Mouse (Mus musculus) CD4-positive, CD25-positive, alpha-beta regulatory T cell, adult 4 months (primary cell): ENCODE data around the gene Cfb. TPM values are rescaled to one million over a fixed set of nuclear protein-coding genes. Genes with fewer than 3 reads are reported as not detected.

ENCODE experiments used
- ATAC-seq: one replicate; pipeline ENCODE4 v1.8.0; 2017
- polyA plus RNA-seq, 2 experiments: library from polyadenylated mRNA; unstranded; fragments of 100-300 nt; shearing (Covaris generic); gene quantifications; one replicate each; pipeline ENCODE4 v1.2.1; 2017

The Cfb gene
- polyA plus RNA-seq, 2 experiments from 2014 or later, result 0.27 to 0.61 TPM

- no peak for ATAC-seq
Measured at GRCm38 (mm10) chr17:34883332-34883731, 21.0 kb upstream of the Cfb start.

GRCm38 (mm10) chr17:34881683-34882310 is 19.5 kb upstream of the Cfb start, which contains the start of gene Gm20547:
Gene Gm20547, minus strand, starts transcription at chr17:34882042.
- no peak for ATAC-seq

GRCm38 (mm10) chr17:34881166-34881565 is 18.8 kb upstream of the Cfb start:
- ATAC-seq, result no peak

GRCm38 (mm10) chr17:34879336-34879879 is 17.1 kb upstream of the Cfb start, which contains the start of gene Zbtb12:
Gene Zbtb12, plus strand, starts transcription at chr17:34879483.
- ATAC-seq, result peak; percentile 89

- no peak for ATAC-seq
Measured at GRCm38 (mm10) chr17:34874321-34874720, 12.0 kb upstream of the Cfb start.

GRCm38 (mm10) chr17:34865981-34866380 is 3.7 kb upstream of the Cfb start:
- no peak for ATAC-seq

DNA sequence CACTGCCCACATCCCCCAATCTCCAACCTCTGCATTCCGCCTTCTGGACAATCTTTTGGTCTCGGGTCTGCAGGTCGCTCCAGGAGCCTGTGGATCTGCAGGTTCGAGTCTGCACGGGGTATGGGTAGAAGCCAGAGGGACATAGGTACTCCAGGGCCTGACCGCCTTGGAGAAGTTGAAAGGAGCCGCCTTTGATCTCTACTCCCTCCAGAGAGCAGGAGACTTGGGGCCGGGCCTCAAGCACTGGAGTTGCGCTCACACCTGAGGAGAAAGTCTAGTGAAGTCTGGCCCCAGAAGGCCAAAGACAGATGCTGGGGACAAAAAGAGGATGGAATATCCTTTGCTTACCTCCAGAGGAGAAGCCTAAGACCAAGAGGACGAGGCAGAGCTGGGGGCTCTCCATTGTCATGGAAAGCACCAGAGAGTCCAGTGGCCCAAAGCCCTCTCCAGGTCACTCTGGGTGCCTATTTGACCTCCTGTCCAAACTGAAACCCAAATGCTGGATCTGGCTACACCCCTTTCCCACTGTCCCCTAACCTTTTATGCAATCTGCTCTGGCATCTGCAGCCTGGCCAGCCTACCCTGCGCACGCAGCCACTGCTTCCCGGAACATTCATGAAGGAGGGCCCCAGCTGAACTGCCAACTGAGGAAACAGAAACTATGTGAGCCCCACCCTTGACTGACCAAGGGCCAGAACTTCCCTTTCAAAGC is 458 bp downstream of the Cfb start:
- ATAC-seq, result no peak

- ATAC-seq, result no peak
Measured at GRCm38 (mm10) chr17:34860514-34860913, 1.8 kb downstream of the Cfb start.

GRCm38 (mm10) chr17:34858670-34859069 is 3.6 kb downstream of the Cfb start:
- no peak for ATAC-seq

DNA sequence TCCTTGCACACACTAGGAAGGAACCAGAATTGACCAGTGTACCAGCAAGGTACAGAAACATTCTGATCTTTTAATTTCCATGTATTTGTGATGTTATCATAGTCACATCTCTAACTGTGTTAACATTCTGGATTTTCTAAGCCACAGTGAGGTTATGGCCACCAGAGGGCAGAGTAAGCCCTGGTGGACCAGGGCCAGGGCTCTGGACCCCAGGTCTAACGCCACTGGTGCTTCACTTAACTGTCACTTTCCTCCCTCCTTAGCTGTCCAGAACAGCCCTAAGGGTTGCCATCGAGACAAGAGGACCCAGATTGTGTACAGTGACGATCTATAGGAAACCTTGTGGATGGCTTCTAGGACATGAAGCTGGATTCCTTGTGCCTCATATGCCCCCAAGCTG is 6.5 kb downstream of the Cfb start:
- ATAC-seq, result no peak

DNA sequence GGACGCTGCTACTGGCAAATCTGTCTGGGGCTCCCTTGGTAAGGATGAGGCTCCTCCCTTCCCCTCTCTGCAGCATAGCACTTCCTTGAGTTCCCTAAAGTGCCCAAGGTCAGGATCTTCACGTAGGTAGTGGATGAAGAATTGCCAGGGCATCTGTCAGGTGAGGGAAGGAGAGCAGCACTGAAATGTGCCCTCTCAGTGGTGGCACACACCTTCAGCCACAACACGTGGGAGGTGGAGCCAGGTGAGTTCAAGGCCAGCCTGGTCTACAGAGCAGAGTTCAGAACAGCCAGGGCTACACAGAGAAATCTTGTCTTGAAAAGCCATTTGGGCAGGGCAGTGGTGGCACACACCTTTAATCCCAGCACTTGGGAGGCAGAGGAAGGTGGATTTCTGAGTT is 7.6 kb downstream of the Cfb start:
- ATAC-seq, result no peak

DNA sequence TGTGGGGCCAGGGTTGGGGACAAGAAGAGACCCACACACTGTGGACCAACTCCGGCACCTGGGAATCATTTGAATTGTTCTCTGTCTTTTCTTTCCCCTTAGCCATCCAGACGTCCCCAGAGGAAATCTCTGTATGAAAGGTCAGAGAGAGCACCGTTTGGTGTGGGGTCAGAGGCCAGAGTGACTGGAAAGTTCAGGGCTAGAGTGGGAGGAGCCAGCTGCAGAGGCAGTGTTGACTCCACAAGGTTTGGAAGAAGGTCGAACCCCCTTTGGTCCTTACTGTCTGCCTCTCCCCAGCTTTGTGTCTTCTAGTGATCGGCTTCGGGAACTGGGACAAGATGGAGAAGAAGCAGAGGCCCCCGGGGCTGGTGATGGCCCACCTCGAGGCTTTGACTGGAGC is 8.8 kb downstream of the Cfb start:
- no peak for ATAC-seq

- ATAC-seq, result no peak
Measured at GRCm38 (mm10) chr17:34850517-34851125, 11.7 kb downstream of the Cfb start.

- peak; percentile 98 for ATAC-seq
Measured at GRCm38 (mm10) chr17:34849722-34850516, 12.4 kb downstream of the Cfb start, which contains the start of the genes Skiv2l and Nelfe. Gene Skiv2l, minus strand, starts transcription at chr17:34850210. Gene Nelfe, plus strand, starts transcription at chr17:34850391.

DNA sequence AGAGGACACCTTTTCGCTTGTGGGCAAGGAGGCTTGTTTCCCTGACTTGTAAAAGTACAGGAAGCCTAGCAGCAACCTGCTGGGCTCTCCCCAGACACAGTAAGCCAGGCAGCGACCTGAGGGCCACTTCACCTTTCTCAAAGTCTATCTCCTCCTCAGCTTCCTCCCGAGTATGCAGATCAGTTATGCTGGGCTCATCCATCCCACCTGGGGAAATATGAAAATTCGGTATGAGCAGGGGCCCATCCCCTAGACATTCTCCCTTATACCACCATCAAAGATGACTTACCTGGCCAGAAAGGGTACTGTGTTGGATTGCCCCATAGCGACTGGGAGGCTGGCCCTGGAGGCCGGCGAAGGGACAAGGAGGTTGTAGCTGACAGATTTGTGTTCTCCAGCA is 14.7 kb downstream of the Cfb start:
- ATAC-seq, result no peak

GRCm38 (mm10) chr17:34847192-34847591 is 15.1 kb downstream of the Cfb start:
- ATAC-seq, result no peak

DNA sequence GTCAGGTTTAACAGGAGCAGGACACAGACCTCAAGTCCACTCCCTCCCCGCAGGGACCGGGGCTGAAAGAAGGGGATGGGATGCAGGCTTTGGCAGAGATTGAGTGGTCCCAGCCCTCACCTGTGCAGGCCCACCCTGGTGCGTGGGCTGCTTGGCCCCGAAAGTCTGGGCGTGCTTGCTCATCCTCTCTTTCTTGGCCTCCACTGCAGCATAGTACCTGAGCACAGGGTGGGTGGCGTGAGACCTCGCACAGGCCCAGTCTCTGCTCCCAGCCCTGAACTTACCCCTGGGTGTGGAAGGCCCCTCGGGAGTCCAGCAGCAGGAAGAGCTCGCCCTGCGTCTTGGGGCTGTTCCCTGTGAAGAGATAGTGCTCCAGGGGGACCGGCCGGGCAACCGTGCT is 17.4 kb downstream of the Cfb start:
- no peak for ATAC-seq

- no peak for ATAC-seq
Measured at GRCm38 (mm10) chr17:34840736-34841307, 21.5 kb downstream of the Cfb start.

DNA sequence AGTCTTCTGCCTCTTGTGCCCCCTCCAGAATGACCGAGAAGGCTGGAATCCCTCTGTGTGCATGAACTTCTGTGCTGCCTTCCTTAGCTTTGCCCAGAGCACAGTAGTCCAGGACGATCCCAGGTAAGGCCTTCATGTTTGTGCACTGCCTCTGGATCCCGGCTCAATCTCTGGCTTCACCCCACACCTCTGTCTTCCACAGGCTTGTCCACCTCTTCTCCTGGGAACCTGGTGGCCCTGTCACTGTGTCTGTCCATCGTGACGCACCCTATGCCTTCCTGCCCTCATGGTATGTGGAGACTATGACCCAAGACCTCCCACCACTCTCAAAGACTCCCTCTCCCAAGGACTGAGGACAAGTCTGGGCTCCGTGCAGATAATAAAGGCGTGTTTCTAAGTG is 23.5 kb downstream of the Cfb start:
- no peak for ATAC-seq

DNA sequence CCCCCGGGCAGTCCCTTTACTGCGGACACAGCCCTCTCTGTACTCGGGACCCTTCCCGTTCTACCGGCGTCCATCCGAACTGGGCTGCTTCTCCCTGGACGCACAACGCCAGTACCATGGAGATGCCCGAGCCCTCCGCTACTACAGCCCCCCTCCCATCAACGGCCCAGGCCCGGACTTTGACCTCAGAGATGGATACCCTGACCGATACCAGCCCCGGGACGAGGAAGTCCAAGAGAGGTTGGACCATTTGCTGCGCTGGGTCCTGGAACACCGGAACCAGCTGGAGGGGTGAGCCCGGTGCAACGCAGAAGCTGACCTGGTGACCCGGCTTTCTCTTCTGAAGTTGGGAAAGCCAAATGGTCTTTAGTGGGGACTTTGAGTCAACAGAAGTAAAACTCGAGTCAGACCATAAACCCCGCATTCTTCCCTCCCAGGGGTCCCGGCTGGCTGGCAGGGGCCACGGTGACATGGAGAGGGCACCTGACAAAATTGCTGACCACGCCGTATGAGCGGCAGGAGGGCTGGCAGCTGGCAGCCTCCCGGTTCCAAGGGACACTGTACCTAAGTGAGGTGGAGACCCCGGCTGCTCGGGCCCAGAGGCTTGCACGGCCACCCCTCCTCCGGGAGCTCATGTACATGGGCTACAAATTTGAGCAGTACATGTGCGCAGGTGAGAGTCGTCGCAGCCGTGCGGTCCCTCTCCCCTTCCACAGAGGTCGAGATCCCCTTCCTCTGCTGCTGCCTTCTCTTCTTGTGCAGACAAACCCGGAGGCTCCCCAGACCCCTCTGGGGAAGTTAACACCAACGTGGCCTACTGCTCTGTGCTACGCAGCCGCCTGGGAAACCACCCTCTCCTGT is 24.6 kb downstream of the Cfb start:
- peak; percentile 8 for ATAC-seq

DNA sequence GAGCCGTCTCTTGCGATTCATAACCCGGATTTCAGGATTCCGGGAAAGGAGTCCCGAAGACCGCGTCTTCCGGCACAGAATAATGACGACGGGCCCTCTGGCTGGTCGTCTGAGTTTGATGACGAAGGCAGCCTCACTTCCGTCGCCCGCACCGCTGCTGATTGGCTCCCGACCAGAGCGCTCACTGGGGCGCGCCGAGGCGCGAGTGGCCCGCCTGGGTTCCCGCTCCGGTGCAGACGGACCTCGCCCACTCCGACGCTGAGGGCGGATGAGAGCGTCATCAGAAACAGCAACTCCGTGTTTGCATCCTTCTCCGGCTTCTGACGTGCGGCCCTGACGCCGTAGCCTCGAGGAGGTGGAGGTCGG is 25.5 kb downstream of the Cfb start, which contains the start of the genes Stk19 and Dxo:
TSS of gene Stk19 (minus strand) at position 90 of the 366 bp plus-strand sequence.
TSS of gene Dxo (plus strand) at position 164 of the 366 bp plus-strand sequence.
- peak; percentile 96 for ATAC-seq
